ENCODE assay signal across 11 mouse cellular contexts in the genomic region with DNA sequence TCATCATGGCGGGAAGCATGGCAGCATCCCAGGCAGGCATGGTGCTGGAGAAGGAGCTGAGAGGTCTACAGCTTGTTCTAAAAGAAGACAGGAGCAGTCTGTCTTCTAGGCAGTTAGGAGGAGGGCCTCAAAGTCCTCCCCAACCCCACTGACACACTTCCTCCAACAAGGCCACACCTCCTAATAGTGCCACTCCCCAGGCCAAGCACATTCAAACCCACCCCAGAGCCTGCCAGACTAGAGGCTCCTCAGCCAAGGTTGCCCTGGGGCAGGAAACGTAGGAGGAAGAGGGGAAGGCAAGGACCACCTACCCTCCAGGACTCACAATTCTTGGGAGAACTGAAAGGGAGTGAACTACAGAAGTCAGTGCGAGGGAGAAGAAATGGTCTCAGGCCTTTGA. TPM values are rescaled to one million over a fixed set of nuclear protein-coding genes. Genes with fewer than 3 reads are reported as not detected.
DNase-seq lines count a peak whose midpoint lies in the region; ATAC-seq and TF ChIP-seq lines count a peak whose summit lies in the region.
"Had no signal": no experiment of that assay in that cellular context is flagged by ENCODE, and none has a peak within 500 bp of the region (broad histone marks: within the 10 kb centered on the region; RNA-seq: fewer than 3 reads in every experiment).

TSS of gene Haao (minus strand) at position 149 of the 400 bp plus-strand sequence.

- peak within 1 kb of the TSS; percentile 94 for H3K27ac ChIP-seq in liver, adult 2 months (replicated peaks; ENCODE audit: insufficient read depth, low read depth, low read length)

- peaks cover 28% of the 10 kb centered on the region for H3K4me1 ChIP-seq in liver, adult 2 months (ENCODE audit: control insufficient read depth, insufficient read depth, low read length)

- peak; percentile 32 for DNase-seq in CD4-positive, CD25-positive, alpha-beta regulatory T cell, adult 2 months (ENCODE audit: low read depth, low spot score)
- peak; percentile 79 to 82 for DNase-seq in B cell, adult 2 months
- no peak for DNase-seq in liver, adult 2 months (ENCODE audit: extremely low read depth, low read depth, low spot score)
- no peak for DNase-seq in cerebellum, postnatal 4 days (ENCODE audit: low spot score in 2 of 2)
- no peak for DNase-seq in ovary, postnatal 36 days (ENCODE audit: low spot score)
- no peak for DNase-seq in gastrocnemius, postnatal 36 days
- DNase-seq: cerebellum, postnatal 10 days; lung, embryonic 14.5 days had no signal

- H3K4me3 ChIP-seq in liver, adult 2 months (ENCODE audit: insufficient read depth, low read depth, low read length): peak within 1 kb of the TSS; percentile 68; the same call in 1 of the 2 replicates

- intact Hi-C loops in gastrocnemius, postnatal 36 days (cut with DNase I): loop anchor here (2.0 to 5.0 kb wide), 2 partner anchors 216 to 577 kb away; partner anchors contain the start of gene Kcng3

- peaks cover 7% of the 10 kb centered on the region; the same call in 1 of the 2 replicates for H3K79me2 ChIP-seq in liver, adult 2 months (ENCODE audit: control insufficient read depth, insufficient read depth, low read length)

- peaks cover under 1% of the 10 kb centered on the region; the same call in 1 of the 2 replicates for H3K36me3 ChIP-seq in liver, adult 2 months (ENCODE audit: control insufficient read depth, insufficient read depth, low read length)

- WGBS in liver, adult 2 months: 79% methylated on average over 3 of the region's 3 CpGs

- peak within 1 kb of the TSS; percentile 35; the same call in 1 of the 2 replicates for H3K9ac ChIP-seq in liver, adult 2 months (ENCODE audit: low read depth, low read length)
- H3K9ac ChIP-seq: lung, embryonic 14.5 days had no signal

- TF ChIP-seq CTCF in liver, adult 2 months (IDR thresholded peaks at IDR 0.05; ENCODE audit: low read depth, low read length): no peak

- no peaks in the 10 kb centered on the region for H3K27me3 ChIP-seq in liver, adult 2 months (ENCODE audit: control insufficient read depth, insufficient read depth, low read length)

- TF ChIP-seq POLR2A in liver, adult 2 months (IDR thresholded peaks at IDR 0.05; ENCODE audit: extremely low read depth, insufficient read depth, low read length): no peak

- ATAC-seq in CD4-positive, CD25-positive, alpha-beta regulatory T cell, adult 4 months: no peak
- peak; percentile 20 for ATAC-seq in megakaryocyte-erythroid progenitor cell, adult 5-6 weeks (replicated peaks; ENCODE audit: low FRiP score, low TSS enrichment, poor library complexity, severe bottlenecking)

RNA-seq across cellular contexts. Expression of gene Haao, which starts in this region (rescaled TPM):
- polyA plus RNA-seq in CD4-positive, CD25-positive, alpha-beta regulatory T cell, adult 4 months (2017; shearing (Covaris generic)): 1 to 10 TPM; 1.1 to 5.0 TPM
- 588 and 626 TPM in 2 replicates for total RNA-seq in liver, adult 2 months (2014; rRNA removed)
- polyA plus RNA-seq in liver, adult 2 months (2012; rRNA removed): 835 and 840 TPM in 2 replicates
- total RNA-seq in megakaryocyte-erythroid progenitor cell, adult 5-6 weeks (2014; fragmentation: Nextera tagmentation): 1.6 and 3.9 TPM in 2 replicates
- total RNA-seq in megakaryocyte-erythroid progenitor cell, adult 5-6 weeks (2017): 3.2 and 3.9 TPM in 2 replicates
- not detected for total RNA-seq in gastrocnemius, postnatal 36 days (2021)
- polyA plus RNA-seq: heart, embryonic 14.5 days had no signal

Comparison
In these comparisons a context has a peak if more than half of its experiments do, and no peak if none do; other contexts are left out.
1. RNA of gene Haao (total RNA-seq): 588 to 626 TPM in liver, adult 2 months; 1.6 to 3.9 TPM in megakaryocyte-erythroid progenitor cell, adult 5-6 weeks and not detected in gastrocnemius, postnatal 36 days; every median in the first group is over 100 times any median in the second.
2. RNA of gene Haao (polyA plus RNA-seq): 835 to 840 TPM in liver, adult 2 months; 1.1 to 5.0 TPM in CD4-positive, CD25-positive, alpha-beta regulatory T cell, adult 4 months; every median in the first group is over 100 times any median in the second.
3. DNase-seq: peak in CD4-positive, CD25-positive, alpha-beta regulatory T cell, adult 2 months (single experiment) and B cell, adult 2 months (2 of 2); none in liver, adult 2 months (single experiment), cerebellum, postnatal 4 days (0 of 2), ovary, postnatal 36 days (single experiment) and gastrocnemius, postnatal 36 days (0 of 2).